Mouse (Mus musculus) testis, postnatal 14 days (tissue): Measurements from ENCODE around the gene Diras2.

ENCODE experiments used
- DNase-seq: peaks from one replicate; pipeline ENCODE4 v3.0.0; 2021; ENCODE audit warnings: low spot score

Diras2 gene

GRCm38 (mm10) chr13:52531121-52531520, at the start of gene Diras2:
TSS of gene Diras2 (minus strand) at chr13:52531279.
- DNase-seq: no peak

GRCm38 (mm10) chr13:52578776-52579175, 47.7 kb upstream of the Diras2 start:
- no peak for DNase-seq

GRCm38 (mm10) chr13:52577939-52578338, 46.9 kb upstream of the Diras2 start:
- DNase-seq: no peak

GRCm38 (mm10) chr13:52577326-52577920, 46.3 kb upstream of the Diras2 start:
- no peak for DNase-seq

GRCm38 (mm10) chr13:52576841-52577240, 45.8 kb upstream of the Diras2 start:
- DNase-seq: no peak

- no peak for DNase-seq
Measured at GRCm38 (mm10) chr13:52576021-52576614, 45.0 kb upstream of the Diras2 start.

GRCm38 (mm10) chr13:52575483-52575882, 44.4 kb upstream of the Diras2 start:
- no peak for DNase-seq

GRCm38 (mm10) chr13:52574311-52574710, 43.2 kb upstream of the Diras2 start:
- DNase-seq: no peak

GRCm38 (mm10) chr13:52572451-52573446, 41.7 kb upstream of the Diras2 start:
- DNase-seq: no peak

GRCm38 (mm10) chr13:52571591-52572384, 40.7 kb upstream of the Diras2 start:
- no peak for DNase-seq

GRCm38 (mm10) chr13:52570276-52570675, 39.2 kb upstream of the Diras2 start:
- DNase-seq: no peak

GRCm38 (mm10) chr13:52569194-52569769, 38.2 kb upstream of the Diras2 start:
- DNase-seq: no peak

GRCm38 (mm10) chr13:52566777-52567176, 35.7 kb upstream of the Diras2 start:
- no peak for DNase-seq

- no peak for DNase-seq
Measured at GRCm38 (mm10) chr13:52566188-52566760, 35.2 kb upstream of the Diras2 start.

GRCm38 (mm10) chr13:52565103-52565739, 34.1 kb upstream of the Diras2 start:
- DNase-seq: no peak

GRCm38 (mm10) chr13:52562166-52562571, 31.1 kb upstream of the Diras2 start:
- DNase-seq: no peak

- no peak for DNase-seq
Measured at GRCm38 (mm10) chr13:52561367-52562165, 30.5 kb upstream of the Diras2 start.

- no peak for DNase-seq
Measured at GRCm38 (mm10) chr13:52557421-52557820, 26.3 kb upstream of the Diras2 start.

GRCm38 (mm10) chr13:52554722-52555121, 23.6 kb upstream of the Diras2 start:
- no peak for DNase-seq
